Mouse (Mus musculus): Measurements from ENCODE around the gene Cdc73. TPM values are rescaled to one million over a fixed set of nuclear protein-coding genes. Genes with fewer than 3 reads are reported as not detected.
A peak's percentile ranks its signal among the peaks of the same experiment; 100 is the strongest.

Gene Cdc73
- polyA plus RNA-seq, 1 experiment from 2014 or later = 31.5 TPM

DNA sequence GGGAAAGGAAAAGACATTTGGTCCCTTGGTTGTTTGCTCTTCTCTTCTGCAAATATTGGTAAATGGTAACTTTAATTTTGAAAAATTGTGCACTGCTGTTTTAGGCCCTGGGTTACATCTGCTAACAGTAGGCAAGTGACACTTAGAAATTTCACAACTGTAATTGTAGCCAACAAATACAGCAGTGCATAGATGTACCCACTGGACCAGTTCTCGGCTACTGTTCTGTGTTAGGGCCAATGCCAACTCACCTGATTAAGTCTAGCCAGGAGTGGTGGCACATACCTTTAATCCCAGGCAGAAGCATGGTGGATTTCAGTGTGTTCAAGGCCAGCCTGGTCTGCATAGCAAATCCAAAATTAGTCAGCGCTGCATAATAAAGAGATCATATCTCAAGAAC, 52.4 kb downstream of the Cdc73 start:
- Histone ChIP-seq H3K4me3 (ENCODE audit: low read depth, low read length) (no peak overlapping the region), H3K4me1 (replicated peaks; ENCODE audit: control insufficient read depth, insufficient read depth, low read length) (no peaks in the 10 kb centered on the region), H3K9ac (ENCODE audit: low read length) (no peak overlapping the region), H3K9me3 (ENCODE audit: control insufficient read depth, low read length) (no peaks in the 10 kb centered on the region), H3K36me3 (ENCODE audit: control insufficient read depth, insufficient read depth, low read length) (no peaks in the 10 kb centered on the region), H3K4me2 (ENCODE audit: low read depth, low read length, severe bottlenecking) (no peak overlapping the region), H3K27ac (ENCODE audit: low read depth, low read length) (no peak overlapping the region), H3K27me3 (ENCODE audit: control insufficient read depth, insufficient read depth, low read length) (no peaks in the 10 kb centered on the region)
- DNase-seq (ENCODE audit: low spot score) (no peak), ATAC-seq (replicated peaks; ENCODE audit: low FRiP score) (no peak)
- WGBS = 97% methylated on average over 2 of the region's 2 CpGs

DNA sequence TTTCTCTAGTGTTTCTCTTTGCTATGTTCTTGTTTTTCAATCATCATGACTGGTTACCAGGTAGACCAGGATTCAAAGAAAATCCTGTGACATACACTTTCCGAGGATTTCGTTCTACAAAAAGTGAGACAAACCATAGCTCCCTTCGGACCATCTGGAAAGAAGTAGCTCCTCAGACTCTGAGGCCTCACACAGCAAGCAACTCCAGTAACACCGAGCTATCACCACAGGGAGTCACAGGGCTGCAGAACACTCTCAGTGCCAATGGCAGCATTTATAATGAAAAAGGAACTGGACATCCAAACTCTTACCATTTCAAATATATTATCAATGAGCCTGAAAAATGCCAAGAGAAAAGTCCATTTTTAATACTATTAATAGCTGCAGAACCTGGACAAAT, 56.5 kb downstream of the Cdc73 start:
- H3K4me1 ChIP-seq (replicated peaks; ENCODE audit: control insufficient read depth, insufficient read depth, low read length) = no peaks in the 10 kb centered on the region
- no peaks in the 10 kb centered on the region for H3K36me3 ChIP-seq (ENCODE audit: control insufficient read depth, insufficient read depth, low read length)
- ATAC-seq (replicated peaks; ENCODE audit: low FRiP score) (no peak), DNase-seq (ENCODE audit: low spot score) (no peak)
- H3K27me3 ChIP-seq (ENCODE audit: control insufficient read depth, insufficient read depth, low read length) = no peaks in the 10 kb centered on the region
- no peak overlapping the region for H3K27ac ChIP-seq (ENCODE audit: low read depth, low read length)
- H3K9me3 ChIP-seq (ENCODE audit: control insufficient read depth, low read length) = no peaks in the 10 kb centered on the region
- H3K4me2 ChIP-seq (ENCODE audit: low read depth, low read length, severe bottlenecking) = no peak overlapping the region
- WGBS = 85% methylated on average over 4 of the region's 4 CpGs
- H3K4me3 ChIP-seq (ENCODE audit: low read depth, low read length) = no peak overlapping the region
- no peak overlapping the region for H3K9ac ChIP-seq (ENCODE audit: low read length)

DNA sequence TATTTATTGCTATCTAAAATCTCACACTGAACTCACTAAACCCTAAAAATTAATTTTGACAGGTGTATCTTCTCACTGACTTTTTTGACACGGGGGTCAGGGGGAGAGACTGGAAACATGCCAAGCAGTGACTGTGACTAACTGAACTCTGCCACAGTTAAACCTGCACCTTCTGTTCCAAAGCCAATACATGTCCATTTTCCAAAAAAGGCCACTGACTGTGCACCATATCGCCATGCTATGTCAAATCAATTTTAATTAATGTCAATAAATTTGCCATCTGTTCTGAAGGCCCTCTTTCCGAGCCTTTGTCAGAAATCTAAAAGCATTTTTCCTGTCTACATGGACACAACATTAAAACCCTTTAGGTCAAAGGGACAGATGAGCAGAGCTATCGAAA, 57.3 kb downstream of the Cdc73 start:
- no peaks in the 10 kb centered on the region for H3K4me1 ChIP-seq (replicated peaks; ENCODE audit: control insufficient read depth, insufficient read depth, low read length)
- no peaks in the 10 kb centered on the region for H3K27me3 ChIP-seq (ENCODE audit: control insufficient read depth, insufficient read depth, low read length)
- no peaks in the 10 kb centered on the region for H3K36me3 ChIP-seq (ENCODE audit: control insufficient read depth, insufficient read depth, low read length)
- 84% methylated on average over 4 of the region's 4 CpGs for WGBS
- ATAC-seq (replicated peaks; ENCODE audit: low FRiP score) = no peak
- H3K4me2 ChIP-seq (ENCODE audit: low read depth, low read length, severe bottlenecking) = no peak overlapping the region
- H3K9me3 ChIP-seq (ENCODE audit: control insufficient read depth, low read length) = no peaks in the 10 kb centered on the region
- DNase-seq (ENCODE audit: low spot score) = no peak
- H3K9ac ChIP-seq (ENCODE audit: low read length) = no peak overlapping the region
- H3K27ac ChIP-seq (ENCODE audit: low read depth, low read length) = no peak overlapping the region
- no peak overlapping the region for H3K4me3 ChIP-seq (ENCODE audit: low read depth, low read length)

DNA sequence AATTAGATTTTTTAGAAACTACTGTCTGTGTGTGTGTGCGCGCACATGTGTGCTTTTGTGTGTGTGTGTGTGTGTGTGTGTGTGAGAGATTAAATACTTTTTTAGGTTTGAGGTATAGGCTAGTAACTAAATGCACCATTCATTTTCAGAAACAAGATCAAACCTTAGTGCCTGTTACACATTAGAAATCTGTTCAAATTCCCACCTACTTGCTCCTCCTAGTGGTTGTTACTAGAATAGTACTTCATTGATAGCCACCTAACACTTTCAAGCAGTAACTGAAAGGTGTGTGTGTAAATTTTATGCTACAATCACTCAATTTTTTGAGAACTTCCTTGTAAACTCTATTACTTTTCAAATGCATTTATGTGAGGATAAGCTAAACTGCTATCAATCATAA, 58.5 kb downstream of the Cdc73 start:
- peak; percentile 61 for ATAC-seq (replicated peaks; ENCODE audit: low FRiP score)
- Histone ChIP-seq H3K4me2 (ENCODE audit: low read depth, low read length, severe bottlenecking) (no peak overlapping the region), H3K9ac (ENCODE audit: low read length) (no peak overlapping the region), H3K9me3 (ENCODE audit: control insufficient read depth, low read length) (no peaks in the 10 kb centered on the region), H3K36me3 (ENCODE audit: control insufficient read depth, insufficient read depth, low read length) (no peaks in the 10 kb centered on the region), H3K4me1 (replicated peaks; ENCODE audit: control insufficient read depth, insufficient read depth, low read length) (no peaks in the 10 kb centered on the region), H3K27me3 (ENCODE audit: control insufficient read depth, insufficient read depth, low read length) (no peaks in the 10 kb centered on the region), H3K27ac (ENCODE audit: low read depth, low read length) (no peak overlapping the region), H3K4me3 (ENCODE audit: low read depth, low read length) (no peak overlapping the region)
- WGBS = 97% methylated on average over 2 of the region's 2 CpGs
- no peak for DNase-seq (ENCODE audit: low spot score)

DNA sequence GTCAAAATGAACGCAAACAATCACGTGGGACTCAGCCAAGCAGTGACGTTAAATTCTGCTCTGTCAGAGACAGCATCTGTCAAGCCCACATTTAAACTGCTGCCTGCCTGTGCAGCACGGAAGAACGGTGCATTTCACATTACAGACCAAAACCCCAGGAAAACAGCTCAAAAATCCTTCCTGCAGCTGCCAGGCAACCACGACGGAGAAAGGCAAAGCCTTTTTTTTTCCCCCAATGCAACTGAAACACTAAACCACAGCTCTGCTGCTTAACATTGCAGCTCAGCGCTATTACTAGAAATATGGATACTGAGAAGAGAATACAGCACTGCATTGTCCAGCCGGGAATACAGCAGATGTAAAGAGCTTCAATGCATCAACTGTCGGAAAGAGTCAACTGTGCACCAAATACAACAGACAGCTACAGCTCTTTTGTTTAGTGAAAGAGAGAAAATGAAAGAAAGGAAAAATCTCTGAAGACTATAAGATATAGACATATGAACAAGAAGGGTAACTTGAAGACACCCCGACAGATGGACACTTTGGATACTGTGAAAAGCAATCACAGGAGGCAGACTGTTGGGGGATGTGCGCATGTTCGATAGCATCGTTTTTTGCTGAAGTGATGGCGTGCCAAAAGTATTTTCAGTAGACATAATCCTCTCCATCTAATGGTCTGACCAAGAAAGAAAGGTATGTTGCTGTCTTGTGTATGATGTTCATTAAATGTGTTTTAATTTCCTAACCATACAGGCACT, 61.9 kb downstream of the Cdc73 start, which contains the start of gene B3galt2:
B3galt2 (plus strand) TSS at position 15 of the 758 bp plus-strand sequence.
- Histone ChIP-seq H3K9ac (ENCODE audit: low read length) (peak within 1 kb of the TSS; percentile 47; the same call in 1 of the 2 replicates), H3K9me3 (ENCODE audit: control insufficient read depth, low read length) (no peaks in the 10 kb centered on the region), H3K4me2 (ENCODE audit: low read depth, low read length, severe bottlenecking) (peak within 1 kb of the TSS; percentile 26; the same call in 1 of the 2 replicates), H3K27me3 (ENCODE audit: control insufficient read depth, insufficient read depth, low read length) (no peaks in the 10 kb centered on the region), H3K27ac (ENCODE audit: low read depth, low read length) (peak within 1 kb of the TSS; percentile 75), H3K4me3 (ENCODE audit: low read depth, low read length) (peak within 1 kb of the TSS; percentile 22; the same call in 1 of the 2 replicates), H3K36me3 (ENCODE audit: control insufficient read depth, insufficient read depth, low read length) (no peaks in the 10 kb centered on the region), H3K4me1 (replicated peaks; ENCODE audit: control insufficient read depth, insufficient read depth, low read length) (no peaks in the 10 kb centered on the region)
- WGBS = 55% methylated on average over 15 of the region's 15 CpGs
- DNase-seq (ENCODE audit: low spot score) (no peak), ATAC-seq (replicated peaks; ENCODE audit: low FRiP score) (peak; percentile 76)

DNA sequence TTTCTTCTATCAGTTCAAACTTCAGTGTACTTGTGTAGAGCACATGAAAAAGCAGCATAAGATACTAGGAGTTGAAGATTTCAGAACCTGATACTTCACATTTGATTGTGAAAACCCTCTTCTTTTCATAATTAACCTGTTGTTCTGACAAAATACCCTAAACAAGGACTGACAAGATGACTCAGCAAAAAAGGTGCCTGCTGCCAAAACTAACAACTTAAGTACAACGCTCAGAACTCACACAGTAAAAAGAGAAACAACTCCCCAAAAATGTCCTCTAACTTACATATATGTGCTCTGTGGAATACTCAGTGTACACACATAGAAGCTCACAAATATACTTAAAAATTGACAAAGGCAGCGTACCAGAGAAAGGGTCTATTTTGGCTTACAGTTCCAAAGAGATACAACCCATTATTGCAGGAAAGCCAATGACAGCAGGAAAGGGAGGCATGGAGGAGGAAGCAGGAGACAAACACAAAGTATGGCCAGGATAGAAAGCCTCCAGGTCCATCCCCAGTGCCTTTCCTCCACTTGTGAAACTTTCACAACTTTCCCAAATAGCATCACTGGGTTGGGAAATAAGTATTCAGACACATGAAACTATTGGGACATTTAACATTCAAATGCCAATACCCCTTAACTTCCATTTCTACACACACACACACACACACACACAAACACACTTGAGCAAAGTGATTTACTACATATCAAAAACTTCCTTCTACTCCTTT, 69.7 kb downstream of the Cdc73 start:
- no peak overlapping the region for H3K4me3 ChIP-seq (ENCODE audit: low read depth, low read length)
- no peaks in the 10 kb centered on the region for H3K9me3 ChIP-seq (ENCODE audit: control insufficient read depth, low read length)
- no peak overlapping the region for H3K9ac ChIP-seq (ENCODE audit: low read length)
- no peak overlapping the region for H3K4me2 ChIP-seq (ENCODE audit: low read depth, low read length, severe bottlenecking)
- H3K27me3 ChIP-seq (ENCODE audit: control insufficient read depth, insufficient read depth, low read length) = no peaks in the 10 kb centered on the region
- DNase-seq (ENCODE audit: low spot score) (no peak), ATAC-seq (replicated peaks; ENCODE audit: low FRiP score) (no peak)
- no peaks in the 10 kb centered on the region for H3K36me3 ChIP-seq (ENCODE audit: control insufficient read depth, insufficient read depth, low read length)
- H3K27ac ChIP-seq (ENCODE audit: low read depth, low read length) = no peak overlapping the region
- 96% methylated on average over 2 of the region's 2 CpGs for WGBS
- no peaks in the 10 kb centered on the region for H3K4me1 ChIP-seq (replicated peaks; ENCODE audit: control insufficient read depth, insufficient read depth, low read length)

DNA sequence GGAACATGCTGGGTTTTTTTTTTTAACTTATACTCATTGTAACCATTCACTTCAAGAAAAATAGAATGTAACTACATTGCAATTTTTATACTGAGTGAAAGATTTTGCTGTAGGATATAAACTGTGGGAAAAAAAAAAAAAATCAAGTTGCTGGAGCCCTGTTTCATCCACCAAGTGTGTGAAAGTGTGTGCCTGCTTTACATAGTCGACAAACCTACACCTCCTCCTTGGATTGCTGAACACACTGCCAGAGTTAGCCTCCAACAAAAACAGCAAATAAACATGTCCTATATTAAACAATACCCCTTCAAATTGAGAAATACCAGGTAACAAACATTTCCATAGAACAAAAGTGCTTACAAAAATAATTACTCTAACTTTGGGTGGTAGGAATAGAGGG, 70.3 kb downstream of the Cdc73 start:
- ATAC-seq (replicated peaks; ENCODE audit: low FRiP score) (no peak), DNase-seq (ENCODE audit: low spot score) (no peak)
- Histone ChIP-seq H3K9me3 (ENCODE audit: control insufficient read depth, low read length) (no peaks in the 10 kb centered on the region), H3K4me2 (ENCODE audit: low read depth, low read length, severe bottlenecking) (no peak overlapping the region), H3K27ac (ENCODE audit: low read depth, low read length) (no peak overlapping the region), H3K36me3 (ENCODE audit: control insufficient read depth, insufficient read depth, low read length) (no peaks in the 10 kb centered on the region), H3K4me3 (ENCODE audit: low read depth, low read length) (no peak overlapping the region), H3K9ac (ENCODE audit: low read length) (no peak overlapping the region), H3K27me3 (ENCODE audit: control insufficient read depth, insufficient read depth, low read length) (no peaks in the 10 kb centered on the region), H3K4me1 (replicated peaks; ENCODE audit: control insufficient read depth, insufficient read depth, low read length) (no peaks in the 10 kb centered on the region)
- 81% methylated on average over 1 of the region's 1 CpGs for WGBS

DNA sequence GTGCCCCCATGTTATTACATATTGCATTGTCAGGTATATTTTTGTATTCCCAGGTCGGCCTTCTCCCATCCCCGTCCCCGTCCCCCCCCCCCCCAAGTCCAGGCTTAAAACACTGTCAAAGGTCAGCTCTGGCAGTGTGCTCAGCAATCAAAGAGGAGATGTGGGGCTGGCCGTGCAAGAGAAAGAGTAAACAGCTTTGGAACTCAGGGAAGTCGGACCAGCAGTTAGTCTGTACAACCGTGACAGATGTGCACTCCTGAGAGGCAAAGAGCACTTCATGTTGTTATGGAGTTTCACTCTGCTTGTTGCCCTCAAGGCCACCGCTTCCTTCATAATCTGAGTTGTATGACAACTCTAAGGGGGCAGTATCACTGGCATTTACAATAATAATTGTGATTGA, 71.4 kb downstream of the Cdc73 start:
- Histone ChIP-seq H3K27me3 (ENCODE audit: control insufficient read depth, insufficient read depth, low read length) (no peaks in the 10 kb centered on the region), H3K27ac (ENCODE audit: low read depth, low read length) (no peak overlapping the region), H3K4me2 (ENCODE audit: low read depth, low read length, severe bottlenecking) (no peak overlapping the region), H3K9ac (ENCODE audit: low read length) (no peak overlapping the region), H3K9me3 (ENCODE audit: control insufficient read depth, low read length) (no peaks in the 10 kb centered on the region), H3K4me3 (ENCODE audit: low read depth, low read length) (no peak overlapping the region), H3K4me1 (replicated peaks; ENCODE audit: control insufficient read depth, insufficient read depth, low read length) (no peaks in the 10 kb centered on the region), H3K36me3 (ENCODE audit: control insufficient read depth, insufficient read depth, low read length) (peaks cover under 1% of the 10 kb centered on the region; the same call in 1 of the 2 replicates)
- DNase-seq (ENCODE audit: low spot score) (no peak), ATAC-seq (replicated peaks; ENCODE audit: low FRiP score) (0 out of 2 replicates have a peak, but pooled peaks have one; percentile 18)
- WGBS = 75% methylated on average over 7 of the region's 7 CpGs

All from forebrain, embryonic 11.5 days (tissue).